Mouse (Mus musculus): ENCODE results near the gene Repin1. TPM values are rescaled to one million over a fixed set of nuclear protein-coding genes. Genes with fewer than 3 reads are reported as not detected.
"Not testable (repeated sequence)": the region's sequence is repeated elsewhere in the genome, so short reads cannot be mapped to it uniquely, and the experiment has no call there.

Repin1 gene
- polyA plus RNA-seq, 1 experiment, result 9.1 TPM

- Histone ChIP-seq H3K27me3 (ENCODE audit: control insufficient read depth, insufficient read depth, insufficient read length) (no peaks in the 10 kb centered on the region), H3K79me3 (ENCODE audit: low read depth) (no peaks in the 10 kb centered on the region), H3K79me2 (ENCODE audit: control insufficient read depth, insufficient read depth) (no peaks in the 10 kb centered on the region), H3K4me3 (ENCODE audit: insufficient read depth, poor library complexity, severe bottlenecking) (no peak overlapping the region), H3ac (ENCODE audit: control insufficient read depth, insufficient read length, low read depth) (no peak overlapping the region), H3K36me3 (ENCODE audit: control insufficient read depth, insufficient read depth) (no peaks in the 10 kb centered on the region)
- TF ChIP-seq MYOD1 (IDR thresholded peaks at IDR 0.05; ENCODE audit: control insufficient read depth, insufficient read length, low read depth) (no peak), CEBPB (IDR thresholded peaks at IDR 0.05; ENCODE audit: low read depth) (no peak), MYOG (IDR thresholded peaks at IDR 0.05; ENCODE audit: control insufficient read depth, extremely low read depth, insufficient read length) (no peak), CTCF (IDR thresholded peaks at IDR 0.05; ENCODE audit: control insufficient read depth, insufficient read depth, insufficient read length) (no peak), USF1 (IDR thresholded peaks at IDR 0.05; ENCODE audit: low read depth) (no peak), FOSL1 (IDR thresholded peaks at IDR 0.05; ENCODE audit: insufficient read depth, low read length, poor library complexity, severe bottlenecking) (no peak), MAX (IDR thresholded peaks at IDR 0.05) (no peak)
Observed at GRCm38 (mm10) chr6:48614756-48615155, 21.1 kb downstream of the Repin1 start.

- no peaks in the 10 kb centered on the region for H3K36me3 ChIP-seq (ENCODE audit: control insufficient read depth, insufficient read depth)
- TF ChIP-seq CTCF (IDR thresholded peaks at IDR 0.05; ENCODE audit: control insufficient read depth, insufficient read depth, insufficient read length), result no peak
- no peak for TF ChIP-seq FOSL1 (IDR thresholded peaks at IDR 0.05; ENCODE audit: insufficient read depth, low read length, poor library complexity, severe bottlenecking)
- no peak for TF ChIP-seq MAX (IDR thresholded peaks at IDR 0.05)
- TF ChIP-seq CEBPB (IDR thresholded peaks at IDR 0.05; ENCODE audit: low read depth), result no peak
- no peak for TF ChIP-seq MYOG (IDR thresholded peaks at IDR 0.05; ENCODE audit: control insufficient read depth, extremely low read depth, insufficient read length)
- TF ChIP-seq USF1 (IDR thresholded peaks at IDR 0.05; ENCODE audit: low read depth), result no peak
- no peak for TF ChIP-seq MYOD1 (IDR thresholded peaks at IDR 0.05; ENCODE audit: control insufficient read depth, insufficient read length, low read depth)
Observed at GRCm38 (mm10) chr6:48620031-48620430, 26.3 kb downstream of the Repin1 start.

GRCm38 (mm10) chr6:48622186-48622843 lies 28.6 kb downstream of the Repin1 start:
- not testable (repeated sequence) for H3K79me2 ChIP-seq (ENCODE audit: control insufficient read depth, insufficient read depth); H3ac ChIP-seq (ENCODE audit: control insufficient read depth, insufficient read length, low read depth); H3K79me3 ChIP-seq (ENCODE audit: low read depth); H3K4me3 ChIP-seq (ENCODE audit: insufficient read depth, poor library complexity, severe bottlenecking); H3K36me3 ChIP-seq (ENCODE audit: control insufficient read depth, insufficient read depth)
- peaks cover 14% of the 10 kb centered on the region for H3K27me3 ChIP-seq (ENCODE audit: control insufficient read depth, insufficient read depth, insufficient read length)

More at GRCm38 (mm10) chr6:48620031-48620430, 26.3 kb downstream of the Repin1 start:
- no peak overlapping the region for H3K4me3 ChIP-seq (ENCODE audit: insufficient read depth, poor library complexity, severe bottlenecking)
- no peaks in the 10 kb centered on the region for H3K79me2 ChIP-seq (ENCODE audit: control insufficient read depth, insufficient read depth)
- H3ac ChIP-seq (ENCODE audit: control insufficient read depth, insufficient read length, low read depth), result no peak overlapping the region
- no peaks in the 10 kb centered on the region for H3K79me3 ChIP-seq (ENCODE audit: low read depth)
- no peaks in the 10 kb centered on the region for H3K27me3 ChIP-seq (ENCODE audit: control insufficient read depth, insufficient read depth, insufficient read length)

GRCm38 (mm10) chr6:48623460-48623859 lies 29.8 kb downstream of the Repin1 start:
- TF ChIP-seq MYOD1 (IDR thresholded peaks at IDR 0.05; ENCODE audit: control insufficient read depth, insufficient read length, low read depth), result no peak
- TF ChIP-seq MAX (IDR thresholded peaks at IDR 0.05), result no peak
- no peak for TF ChIP-seq CTCF (IDR thresholded peaks at IDR 0.05; ENCODE audit: control insufficient read depth, insufficient read depth, insufficient read length)
- TF ChIP-seq CEBPB (IDR thresholded peaks at IDR 0.05; ENCODE audit: low read depth), result no peak
- no peak for TF ChIP-seq USF1 (IDR thresholded peaks at IDR 0.05; ENCODE audit: low read depth)
- TF ChIP-seq FOSL1 (IDR thresholded peaks at IDR 0.05; ENCODE audit: insufficient read depth, low read length, poor library complexity, severe bottlenecking), result no peak
- TF ChIP-seq MYOG (IDR thresholded peaks at IDR 0.05; ENCODE audit: control insufficient read depth, extremely low read depth, insufficient read length), result no peak
- no peaks in the 10 kb centered on the region for H3K79me3 ChIP-seq (ENCODE audit: low read depth)
- no peaks in the 10 kb centered on the region for H3K79me2 ChIP-seq (ENCODE audit: control insufficient read depth, insufficient read depth)
- peaks cover 14% of the 10 kb centered on the region for H3K27me3 ChIP-seq (ENCODE audit: control insufficient read depth, insufficient read depth, insufficient read length)
- no peak overlapping the region for H3ac ChIP-seq (ENCODE audit: control insufficient read depth, insufficient read length, low read depth)
- no peaks in the 10 kb centered on the region for H3K36me3 ChIP-seq (ENCODE audit: control insufficient read depth, insufficient read depth)
- H3K4me3 ChIP-seq (ENCODE audit: insufficient read depth, poor library complexity, severe bottlenecking), result no peak overlapping the region

GRCm38 (mm10) chr6:48626464-48626863 lies 32.8 kb downstream of the Repin1 start, which contains the start of gene AI854703:
AI854703 (plus strand) TSS chr6:48626764.
- Histone ChIP-seq H3ac (ENCODE audit: control insufficient read depth, insufficient read length, low read depth) (no peak within 1 kb of the TSS), H3K27me3 (ENCODE audit: control insufficient read depth, insufficient read depth, insufficient read length) (peaks cover 21% of the 10 kb centered on the region), H3K79me2 (ENCODE audit: control insufficient read depth, insufficient read depth) (no peaks in the 10 kb centered on the region), H3K4me3 (ENCODE audit: insufficient read depth, poor library complexity, severe bottlenecking) (no peak within 1 kb of the TSS), H3K36me3 (ENCODE audit: control insufficient read depth, insufficient read depth) (no peaks in the 10 kb centered on the region), H3K79me3 (ENCODE audit: low read depth) (no peaks in the 10 kb centered on the region)
- no peak for TF ChIP-seq MAX (IDR thresholded peaks at IDR 0.05)
- TF ChIP-seq CEBPB (IDR thresholded peaks at IDR 0.05; ENCODE audit: low read depth), result no peak
- TF ChIP-seq CTCF (IDR thresholded peaks at IDR 0.05; ENCODE audit: control insufficient read depth, insufficient read depth, insufficient read length), result no peak
- TF ChIP-seq USF1 (IDR thresholded peaks at IDR 0.05; ENCODE audit: low read depth), result no peak
- TF ChIP-seq FOSL1 (IDR thresholded peaks at IDR 0.05; ENCODE audit: insufficient read depth, low read length, poor library complexity, severe bottlenecking), result no peak
- TF ChIP-seq MYOG (IDR thresholded peaks at IDR 0.05; ENCODE audit: control insufficient read depth, extremely low read depth, insufficient read length), result no peak
- no peak for TF ChIP-seq MYOD1 (IDR thresholded peaks at IDR 0.05; ENCODE audit: control insufficient read depth, insufficient read length, low read depth)

GRCm38 (mm10) chr6:48626984-48627383 lies 33.3 kb downstream of the Repin1 start:
- H3K36me3 ChIP-seq (ENCODE audit: control insufficient read depth, insufficient read depth), result no peaks in the 10 kb centered on the region
- no peak overlapping the region for H3ac ChIP-seq (ENCODE audit: control insufficient read depth, insufficient read length, low read depth)
- H3K4me3 ChIP-seq (ENCODE audit: insufficient read depth, poor library complexity, severe bottlenecking), result no peak overlapping the region
- H3K79me3 ChIP-seq (ENCODE audit: low read depth), result no peaks in the 10 kb centered on the region
- peaks cover 24% of the 10 kb centered on the region for H3K27me3 ChIP-seq (ENCODE audit: control insufficient read depth, insufficient read depth, insufficient read length)
- no peak for TF ChIP-seq CEBPB (IDR thresholded peaks at IDR 0.05; ENCODE audit: low read depth)
- H3K79me2 ChIP-seq (ENCODE audit: control insufficient read depth, insufficient read depth), result no peaks in the 10 kb centered on the region

All from C2C12 (cell line).